Mouse (Mus musculus): ENCODE results near the gene Vip.

Gene Vip

DNA sequence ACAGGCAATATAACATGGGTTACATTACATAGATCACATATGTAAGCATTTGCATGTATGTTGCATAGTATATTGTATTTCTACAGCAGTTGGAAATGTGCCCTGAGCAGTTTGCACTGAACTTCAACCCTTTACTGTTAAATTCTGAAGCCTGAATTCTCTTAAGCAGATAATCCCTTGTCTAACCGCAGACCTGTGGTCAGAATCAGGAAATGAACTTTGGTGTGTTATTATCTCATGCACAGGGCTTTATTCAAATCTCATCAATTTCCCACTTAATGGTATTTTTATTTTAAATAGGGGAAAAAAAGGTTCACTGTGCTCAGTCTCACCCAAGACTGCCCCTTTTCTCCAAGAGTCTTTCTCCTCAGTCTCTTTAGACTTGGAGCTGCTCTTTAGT lies 55.3 kb downstream of the Vip start:
- H3K4me1 ChIP-seq (replicated peaks; ENCODE audit: low read depth, low read length): no peaks in the 10 kb centered on the region
- H3K4me3 ChIP-seq (replicated peaks; ENCODE audit: low read length): no peak overlapping the region
- no peaks in the 10 kb centered on the region for H3K27me3 ChIP-seq (ENCODE audit: insufficient read depth, low read length)
- no peaks in the 10 kb centered on the region for H3K36me3 ChIP-seq (ENCODE audit: insufficient read depth, low read length)
- H3K9me3 ChIP-seq (ENCODE audit: low read length): no peaks in the 10 kb centered on the region
- TF ChIP-seq CTCF (conservative IDR thresholded peaks at IDR 0.05; ENCODE audit: low read length) (no peak), NANOG (IDR thresholded peaks at IDR 0.05; ENCODE audit: borderline replicate concordance, low read length) (no peak), POU5F1 (IDR thresholded peaks at IDR 0.05; ENCODE audit: borderline replicate concordance, low read length) (no peak)
